Comparison of ENCODE assay signal across 9 mouse cellular contexts in the genomic region with DNA sequence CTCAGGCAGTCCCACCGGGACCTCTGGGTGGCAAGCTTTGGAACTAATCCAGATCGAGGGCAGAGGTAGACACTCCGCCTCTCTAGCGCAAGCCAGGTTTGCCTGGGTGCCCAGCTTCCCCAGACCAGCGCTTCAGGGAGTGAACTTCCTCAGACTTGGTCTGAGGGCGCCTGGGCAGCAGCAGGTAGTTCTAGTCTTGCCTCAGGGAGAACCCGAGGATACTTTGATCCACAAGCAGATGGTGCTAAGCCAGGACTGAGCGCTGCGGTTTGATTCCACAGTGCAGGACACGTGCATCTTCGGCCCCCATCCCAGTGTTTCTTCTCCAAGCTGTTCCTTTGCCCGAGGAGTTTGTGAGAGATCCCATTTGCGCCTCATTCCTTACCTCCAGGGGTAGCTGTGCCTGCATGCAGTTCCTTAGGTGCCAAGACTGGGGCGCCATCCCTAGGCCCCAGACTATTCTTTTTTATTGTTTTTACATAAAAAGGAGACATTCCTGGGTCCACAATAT.
DNase-seq lines count a peak whose midpoint lies in the region; ATAC-seq and TF ChIP-seq lines count a peak whose summit lies in the region.
"Had no signal": no experiment of that assay in that cellular context is flagged by ENCODE, and none has a peak within 500 bp of the region (broad histone marks: within the 10 kb centered on the region; RNA-seq: fewer than 3 reads in every experiment).

No protein-coding gene starts in this region.

- no peak for TF ChIP-seq CTCF in ES-Bruce4 (IDR thresholded peaks at IDR 0.05; ENCODE audit: low read depth, low read length)

- H3K9ac ChIP-seq in ES-Bruce4 (ENCODE audit: low read depth, poor library complexity, severe bottlenecking) = no peak overlapping the region
- H3K9ac ChIP-seq in hindbrain, embryonic 16.5 days (ENCODE audit: low read depth, low read length) = peak overlapping the region; percentile 84
- no peak overlapping the region for H3K9ac ChIP-seq in midbrain, embryonic 12.5 days (replicated peaks)

- ATAC-seq in hindbrain, embryonic 16.5 days = 0 out of 2 replicates have a peak, but pooled peaks have one; percentile 10
- no peak for ATAC-seq in midbrain, embryonic 12.5 days (ENCODE audit: low FRiP score, low read depth)
- ATAC-seq in megakaryocyte, adult 5-6 weeks (ENCODE audit: poor library complexity, severe bottlenecking) = no peak

- H3K4me3 ChIP-seq in ES-Bruce4 (ENCODE audit: low read depth, low read length) = peak overlapping the region; percentile 32
- peak overlapping the region; percentile 70 for H3K4me3 ChIP-seq in hindbrain, embryonic 16.5 days (ENCODE audit: low read length)
- peak overlapping the region; percentile 55 for H3K4me3 ChIP-seq in midbrain, embryonic 12.5 days
- H3K4me3 ChIP-seq: erythroblast, embryonic 14.5 days had no signal

- TF ChIP-seq POLR2A in ES-Bruce4 (IDR thresholded peaks at IDR 0.05; ENCODE audit: insufficient read depth, low read length) = no peak

- no peaks in the 10 kb centered on the region for H3K36me3 ChIP-seq in ES-Bruce4 (ENCODE audit: control insufficient read depth, insufficient read depth, low read length, poor library complexity, severe bottlenecking)
- H3K36me3 ChIP-seq in hindbrain, embryonic 16.5 days (ENCODE audit: control insufficient read depth, insufficient read depth, low read length) = no peaks in the 10 kb centered on the region
- no peaks in the 10 kb centered on the region for H3K36me3 ChIP-seq in midbrain, embryonic 12.5 days

- peak overlapping the region; percentile 87 for H3K4me2 ChIP-seq in hindbrain, embryonic 16.5 days (ENCODE audit: low read length)
- H3K4me2 ChIP-seq in midbrain, embryonic 12.5 days (replicated peaks) = peak overlapping the region; percentile 93

- no peak for TF ChIP-seq EP300 in ES-Bruce4 (IDR thresholded peaks at IDR 0.05; ENCODE audit: insufficient read depth, low read depth, low read length)

- H3K4me1 ChIP-seq in ES-Bruce4 (ENCODE audit: control insufficient read depth, insufficient read depth, low read length) = no peaks in the 10 kb centered on the region
- H3K4me1 ChIP-seq in hindbrain, embryonic 16.5 days (ENCODE audit: control insufficient read depth, insufficient read depth, low read depth, low read length) = peaks cover 17% of the 10 kb centered on the region; the same call in 1 of the 2 replicates
- peaks cover 16% of the 10 kb centered on the region for H3K4me1 ChIP-seq in midbrain, embryonic 12.5 days

- WGBS in hindbrain, embryonic 16.5 days = 4% methylated on average over 14 of the region's 14 CpGs
- 5% methylated on average over 14 of the region's 14 CpGs for WGBS in midbrain, embryonic 12.5 days

- H3K9me3 ChIP-seq in ES-Bruce4 (replicated peaks; ENCODE audit: control insufficient read depth, insufficient read depth, low read length, poor library complexity, severe bottlenecking) = no peaks in the 10 kb centered on the region
- H3K9me3 ChIP-seq in hindbrain, embryonic 16.5 days (ENCODE audit: control insufficient read depth, low read length) = no peaks in the 10 kb centered on the region
- no peaks in the 10 kb centered on the region for H3K9me3 ChIP-seq in midbrain, embryonic 12.5 days

- no peak overlapping the region for H3K27ac ChIP-seq in ES-Bruce4 (ENCODE audit: insufficient read depth, low read length)
- peak overlapping the region; percentile 78; the same call in 1 of the 2 replicates for H3K27ac ChIP-seq in hindbrain, embryonic 16.5 days (ENCODE audit: low read depth, low read length)
- H3K27ac ChIP-seq in midbrain, embryonic 12.5 days (replicated peaks) = no peak overlapping the region

- peaks cover 16% of the 10 kb centered on the region for H3K27me3 ChIP-seq in ES-Bruce4 (ENCODE audit: control insufficient read depth, insufficient read depth, low read length, poor library complexity, severe bottlenecking)
- H3K27me3 ChIP-seq in hindbrain, embryonic 16.5 days (replicated peaks; ENCODE audit: control insufficient read depth, insufficient read depth, low read length) = peaks cover 2% of the 10 kb centered on the region
- peaks cover 58% of the 10 kb centered on the region for H3K27me3 ChIP-seq in midbrain, embryonic 12.5 days

- peak; percentile 12 for DNase-seq in embryo, embryonic 11 days
- no peak for DNase-seq in testis, postnatal 10 days (ENCODE audit: low spot score)
- no peak for DNase-seq in adrenal gland, postnatal 14 days
- no peak for DNase-seq in Muller cell, postnatal 12 days (ENCODE audit: inconsistent ontology term)
